Mouse (Mus musculus) retina, embryonic 14.5 days (tissue): ENCODE measurements around the gene Myo9a.
"Not testable (repeated sequence)": the region's sequence is repeated elsewhere in the genome, so short reads cannot be mapped to it uniquely, and the experiment has no call there.

Source experiments
- DNase-seq: peaks from one replicate; pipeline ENCODE4 v3.0.0-alpha.2; 2015; ENCODE audit warnings: low spot score

Myo9a gene

DNA sequence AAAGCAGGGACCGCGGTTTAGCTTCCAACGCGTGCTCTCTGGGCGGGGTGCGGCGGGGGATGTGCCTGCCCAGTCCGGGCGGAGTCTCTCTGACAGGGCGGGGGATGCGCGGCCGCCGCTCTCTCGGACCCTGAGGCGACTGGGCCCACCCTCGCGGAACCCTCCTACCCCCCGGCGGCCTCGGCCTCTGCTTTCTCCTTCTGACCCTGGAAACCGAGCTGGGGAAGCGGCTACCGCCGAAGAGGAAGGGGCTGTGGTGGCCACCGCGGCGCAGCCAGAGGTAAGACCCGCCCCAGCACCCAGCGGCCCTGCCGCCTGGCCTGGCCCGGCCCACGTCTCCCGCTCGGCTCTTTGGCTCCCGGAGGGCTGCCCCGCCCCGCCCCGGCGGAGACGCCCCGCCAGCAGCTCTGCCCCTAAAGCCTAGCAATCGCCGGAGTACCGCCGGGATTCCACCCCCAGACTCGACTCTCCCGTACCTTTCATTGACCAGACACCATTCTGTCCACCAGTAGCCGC is 428 bp downstream of the Myo9a start:
- DNase-seq: no peak

DNA sequence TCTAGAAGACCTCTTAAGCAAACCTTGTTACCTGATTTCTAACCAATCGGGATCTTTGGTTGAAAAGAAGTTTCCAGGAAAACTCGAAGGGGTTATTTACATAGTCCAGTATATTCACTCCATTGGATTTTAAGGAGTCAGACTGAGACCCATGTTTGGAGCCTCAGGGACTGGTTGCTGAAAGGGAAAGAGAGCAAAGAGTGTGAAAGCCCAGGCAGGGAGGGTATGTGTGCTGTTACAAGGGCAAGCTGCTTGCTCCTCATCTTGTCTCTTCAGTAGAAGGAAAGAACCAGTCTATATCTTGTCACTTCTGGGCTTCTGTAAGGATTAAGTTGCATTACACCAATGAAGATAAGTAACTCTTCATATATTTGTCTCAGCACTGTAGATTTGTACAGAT is 1.3 kb downstream of the Myo9a start:
- peak; percentile 15 for DNase-seq

GRCm38 (mm10) chr9:59755199-59755598 is 4.5 kb downstream of the Myo9a start:
- DNase-seq: no peak

GRCm38 (mm10) chr9:59757016-59757415 is 6.3 kb downstream of the Myo9a start:
- DNase-seq: not testable (repeated sequence)

DNA sequence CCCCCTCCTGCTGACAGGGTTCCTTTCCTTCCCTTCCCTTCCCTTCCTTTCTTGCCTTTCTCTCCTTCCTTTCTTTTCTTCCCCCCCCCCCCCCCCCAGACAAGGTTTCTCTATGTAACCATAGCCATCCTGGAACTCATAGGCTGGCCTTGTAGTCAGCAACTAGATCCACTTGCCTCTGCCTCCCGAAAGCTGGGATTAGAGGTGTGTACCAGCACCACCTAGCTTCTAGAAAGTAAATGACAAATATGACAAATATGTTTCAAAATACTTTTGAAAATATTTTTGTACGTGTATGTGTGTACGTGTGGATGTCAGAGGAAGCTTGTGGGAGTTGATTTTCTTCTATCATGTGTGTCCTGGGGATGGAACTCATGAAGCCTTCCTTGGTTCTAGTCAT is 9.8 kb downstream of the Myo9a start:
- DNase-seq: no peak

DNA sequence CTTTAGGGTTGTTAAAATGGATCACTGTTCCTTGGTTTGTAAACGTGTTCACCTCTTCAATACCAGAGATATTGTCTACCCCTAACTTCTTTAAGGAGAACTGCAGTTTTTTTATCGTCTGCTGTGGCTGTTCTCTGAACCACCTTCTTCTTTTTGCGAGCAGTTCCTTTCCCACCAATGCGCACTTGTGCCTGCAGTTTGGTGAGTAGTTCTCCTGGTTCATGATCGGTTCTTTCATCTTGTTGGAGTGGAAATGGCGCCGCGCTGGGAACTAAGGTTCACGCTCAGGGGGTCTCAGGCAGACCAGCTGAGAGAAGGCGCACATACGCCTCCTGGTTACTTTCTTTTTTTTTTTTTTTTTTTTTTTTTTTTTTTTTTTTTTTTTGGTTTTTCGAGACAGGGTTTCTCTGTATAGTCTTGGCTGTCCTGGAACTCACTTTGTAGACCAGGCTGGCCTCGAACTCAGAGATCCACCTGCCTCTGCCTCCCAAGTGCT is 16.3 kb downstream of the Myo9a start:
- not testable (repeated sequence) for DNase-seq

GRCm38 (mm10) chr9:59806046-59806774 is 55.5 kb downstream of the Myo9a start:
- not testable (repeated sequence) for DNase-seq

DNA sequence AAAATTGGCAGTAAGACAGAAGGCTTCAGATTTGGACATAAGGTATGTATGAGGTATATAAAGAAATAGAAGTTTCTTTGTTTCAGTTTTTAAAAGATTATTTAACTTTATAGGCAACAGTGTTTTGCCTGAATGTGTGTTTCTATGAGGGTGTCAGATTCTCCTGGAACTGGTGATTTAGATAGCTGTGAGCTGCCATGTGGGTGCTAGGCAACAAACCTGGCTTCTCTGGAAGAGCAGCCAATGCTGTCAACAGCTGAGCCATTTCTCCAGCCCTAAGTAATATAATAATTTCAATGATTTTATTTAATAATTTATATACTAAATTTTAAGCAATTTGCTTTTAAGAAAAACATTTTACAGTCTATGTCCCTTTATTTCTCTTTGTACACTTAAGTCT is 133.9 kb downstream of the Myo9a start:
- DNase-seq: no peak

DNA sequence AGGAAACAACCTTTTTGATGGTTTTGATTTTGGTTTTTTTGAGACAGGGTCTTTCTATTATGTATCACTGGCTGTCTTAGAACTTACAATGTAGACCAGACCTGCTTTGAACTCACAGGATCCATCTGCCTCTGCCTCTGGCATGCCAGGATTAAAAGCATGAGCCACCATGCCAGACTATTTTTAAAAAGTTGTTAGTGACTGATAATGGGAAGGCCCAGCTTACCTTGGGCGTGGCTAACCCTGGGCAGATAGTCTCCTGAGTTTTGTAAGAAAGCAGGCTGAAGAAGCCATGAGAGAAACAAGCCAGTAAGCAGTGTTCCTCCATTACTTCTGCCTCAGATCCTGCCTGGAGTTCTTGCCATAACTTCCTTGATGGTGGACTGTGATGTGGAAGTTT is 152.7 kb downstream of the Myo9a start:
- no peak for DNase-seq

DNA sequence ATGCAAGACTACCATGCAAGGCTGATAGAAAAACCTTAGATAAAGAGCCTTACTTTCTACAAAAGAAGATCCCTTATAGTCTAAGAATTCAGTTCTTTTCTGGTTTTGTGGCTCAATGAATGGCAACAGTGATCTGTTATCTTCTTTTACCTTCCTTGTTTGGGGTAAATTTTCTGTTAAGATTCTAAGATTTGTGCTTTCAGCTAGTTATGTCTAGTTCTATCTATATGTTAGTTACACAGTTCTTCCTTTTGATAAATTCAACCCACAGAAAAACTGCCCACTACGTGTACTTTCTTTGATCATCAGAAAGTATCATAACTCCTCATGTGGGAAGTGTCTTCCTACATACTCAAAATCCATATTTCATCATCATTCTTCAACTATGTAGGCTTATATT is 164.1 kb downstream of the Myo9a start:
- no peak for DNase-seq

- no peak for DNase-seq
These were observed 179.6 kb downstream of the Myo9a start for GRCm38 (mm10) chr9:59930248-59930647.

DNA sequence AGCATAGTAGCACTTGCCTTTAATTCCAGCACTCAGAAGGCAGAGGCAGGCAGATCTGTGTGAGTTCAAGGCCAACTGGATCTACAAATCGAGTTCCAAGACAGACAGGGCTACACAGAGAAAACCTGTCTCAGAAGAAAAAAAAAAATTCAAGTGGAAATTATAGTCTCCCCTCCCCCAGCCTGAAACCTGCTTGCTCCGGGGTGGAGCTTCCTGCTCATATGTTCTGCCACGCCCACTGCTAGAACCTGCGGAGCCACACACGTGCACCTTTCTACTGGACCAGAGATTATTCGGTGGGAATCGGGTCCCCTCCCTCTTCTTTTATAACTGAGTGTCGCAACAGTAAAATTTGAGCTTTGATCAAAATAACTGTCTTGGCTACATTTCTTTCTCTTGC is 185.2 kb downstream of the Myo9a start:
- DNase-seq: not testable (repeated sequence)

DNA sequence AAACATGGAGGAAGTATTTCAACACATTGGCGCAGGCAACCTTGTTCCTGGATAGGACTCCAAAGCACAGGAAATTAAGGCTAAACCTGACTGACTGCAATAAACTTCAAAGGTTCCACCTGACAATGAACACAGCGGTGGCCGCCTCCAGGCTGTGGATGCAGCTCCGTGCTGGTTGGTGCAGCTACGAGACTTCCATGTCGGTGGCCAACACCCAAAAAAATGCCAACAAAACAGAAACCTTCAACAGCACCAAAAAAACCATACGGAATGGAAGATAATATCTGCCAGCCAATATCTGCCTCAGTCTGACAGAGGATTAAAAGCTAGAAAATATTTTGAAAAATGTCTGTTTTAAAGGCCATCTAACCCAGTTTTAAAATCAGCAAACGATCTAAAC is 187.8 kb downstream of the Myo9a start:
- no peak for DNase-seq

- DNase-seq: no peak
These were observed 189.0 kb downstream of the Myo9a start for GRCm38 (mm10) chr9:59939691-59940090.

GRCm38 (mm10) chr9:59940913-59941884 is 190.5 kb downstream of the Myo9a start:
- DNase-seq: no peak

DNA sequence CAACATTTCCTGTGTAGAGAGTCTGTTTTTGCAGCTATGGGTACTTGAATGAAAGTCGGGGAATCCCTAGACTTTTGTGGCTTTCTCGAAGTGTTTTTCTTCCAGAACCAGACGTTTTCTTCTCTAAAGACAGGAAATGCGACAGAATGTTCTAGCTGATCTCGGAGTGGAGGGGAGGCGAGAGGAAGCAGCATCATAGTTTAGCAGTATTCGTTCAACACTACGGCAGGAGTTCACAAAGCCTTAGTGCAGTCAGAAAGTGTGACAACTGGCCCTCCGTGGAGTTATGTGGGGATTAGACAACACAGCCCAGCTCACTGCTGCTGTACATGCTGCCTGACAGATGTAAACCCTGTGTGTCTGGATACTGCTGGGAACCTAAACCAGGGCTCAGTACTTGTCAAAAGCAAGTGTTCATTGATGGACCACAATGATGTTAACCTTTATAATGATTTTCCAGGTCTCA is 191.2 kb downstream of the Myo9a start:
- no peak for DNase-seq

DNA sequence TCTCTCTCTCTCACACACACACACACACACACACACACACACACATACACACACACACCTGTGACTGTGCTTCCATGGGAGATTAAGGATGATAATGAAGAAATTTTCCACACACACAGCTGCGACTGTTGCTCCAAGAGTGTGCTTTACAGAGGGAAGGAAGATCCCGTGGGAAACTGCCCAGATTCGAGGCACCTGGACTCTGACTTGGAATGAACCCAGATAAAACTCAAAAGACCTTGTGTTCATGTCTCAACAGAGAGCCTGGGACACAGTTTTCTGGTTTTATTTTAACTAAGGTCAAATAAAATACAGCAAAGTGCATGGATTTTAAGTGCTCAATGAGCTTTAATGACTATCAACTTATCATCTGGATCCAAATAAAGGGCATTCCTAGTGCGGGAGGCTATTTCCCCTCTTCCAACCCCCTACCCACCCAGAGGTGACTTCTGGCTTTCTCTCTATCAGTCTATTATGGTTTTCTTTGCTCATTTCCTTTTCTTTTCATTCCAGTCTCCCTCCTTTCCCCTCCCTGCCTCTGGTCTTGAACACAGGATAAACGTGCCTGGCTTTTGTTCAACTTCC is 191.9 kb downstream of the Myo9a start:
- no peak for DNase-seq

- no peak for DNase-seq
These were observed 193.1 kb downstream of the Myo9a start for GRCm38 (mm10) chr9:59943826-59944225.

GRCm38 (mm10) chr9:59945241-59945640 is 194.5 kb downstream of the Myo9a start:
- no peak for DNase-seq

GRCm38 (mm10) chr9:59947271-59947670 is 196.6 kb downstream of the Myo9a start:
- no peak for DNase-seq

DNA sequence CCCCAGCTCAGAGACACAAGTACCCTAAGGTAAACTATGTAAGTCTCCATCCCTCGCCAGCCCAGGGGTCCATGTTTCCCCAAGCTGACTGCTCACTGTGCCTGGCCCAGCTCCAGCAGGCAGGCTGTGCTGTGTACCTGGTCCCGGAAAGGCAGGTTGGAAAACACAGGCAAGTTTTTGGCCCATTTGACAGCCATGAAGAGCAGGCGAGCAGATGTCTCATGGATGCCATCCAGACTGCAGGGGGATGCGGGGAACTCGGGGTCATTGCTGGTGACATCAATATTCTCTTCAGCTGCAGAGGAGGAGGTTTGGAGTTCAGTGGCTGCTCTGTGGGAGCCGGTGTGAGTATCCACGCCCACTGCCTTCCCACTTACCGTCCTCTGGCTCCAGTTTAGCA is 197.5 kb downstream of the Myo9a start:
- DNase-seq: no peak

DNA sequence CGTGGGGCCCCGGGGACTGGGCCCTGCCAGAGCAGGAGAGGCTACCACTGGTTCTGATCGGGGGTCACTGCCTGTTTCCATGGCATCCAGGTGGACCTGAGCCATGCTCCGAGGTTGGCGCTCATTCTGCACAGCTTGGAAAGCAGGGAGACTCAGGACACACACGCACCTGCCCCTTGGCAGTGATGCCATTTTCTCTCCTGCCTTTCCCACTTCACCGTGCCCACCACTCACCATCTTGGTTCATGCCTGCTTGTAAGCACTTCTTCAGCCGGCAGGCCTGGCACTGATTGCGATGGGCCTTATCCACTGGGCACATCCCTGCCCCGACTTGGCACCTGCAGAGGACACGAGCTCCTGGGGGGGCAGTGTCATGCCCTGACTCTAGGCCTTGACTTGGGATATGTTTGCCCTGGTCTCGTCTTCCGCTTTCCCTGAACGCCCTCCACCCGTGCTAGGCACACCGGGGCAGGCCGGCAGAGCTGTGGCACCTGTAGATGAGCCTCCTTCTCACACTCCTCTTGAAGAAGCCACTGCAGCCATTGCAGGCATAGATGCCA is 198.1 kb downstream of the Myo9a start:
- no peak for DNase-seq
